Mouse (Mus musculus) embryonic fibroblast, embryonic 13.5 days (primary cell): Measurements from ENCODE around the gene Epn2.

ENCODE experiments used
- CTCF ChIP-seq: IDR thresholded peaks from 2 replicates; pipeline ENCODE4 v1.5.1; 2011; ENCODE audit warnings: mild to moderate bottlenecking, control low read depth, low read length, moderate library complexity, borderline replicate concordance; ENCODE audit not compliant: insufficient read depth
- POLR2A ChIP-seq: IDR thresholded peaks from 2 replicates; pipeline ENCODE4 v1.6.1; 2011; ENCODE audit warnings: low read depth, mild to moderate bottlenecking, control low read depth, low read length, moderate library complexity

GRCm38 (mm10) chr11:61494129-61494997 is 85.1 kb downstream of the Epn2 start, which contains the start of gene Mapk7:
- peak; percentile 81 for TF ChIP-seq POLR2A
- TF ChIP-seq CTCF, result no peak
